Mouse (Mus musculus) ES-Bruce4 (cell line): ENCODE results near the gene Kif16b.

Experiments used
- CTCF ChIP-seq: IDR thresholded peaks from one replicate; pipeline ENCODE4 v1.8.1; 2011; ENCODE audit warnings: low read depth, low read length
- EP300 ChIP-seq: IDR thresholded peaks from 2 replicates; pipeline ENCODE4 v1.6.1; 2011; ENCODE audit warnings: low read depth, low read length; ENCODE audit not compliant: insufficient read depth
- POLR2A ChIP-seq: IDR thresholded peaks from one replicate; pipeline ENCODE4 v1.8.1; 2011; ENCODE audit warnings: low read length; ENCODE audit not compliant: insufficient read depth

- no peak for TF ChIP-seq EP300
- no peak for TF ChIP-seq POLR2A
- TF ChIP-seq CTCF = peak; percentile 93
Measured at GRCm38 (mm10) chr2:142604762-142605161, 296.6 kb downstream of the Kif16b start.
